Mouse (Mus musculus) cortical plate, adult 2 months (tissue): Measurements from ENCODE around the gene Ankmy1. TPM values are rescaled to one million over a fixed set of nuclear protein-coding genes. Genes with fewer than 3 reads are reported as not detected.
A peak's percentile ranks its signal among the peaks of the same experiment; 100 is the strongest.

Source experiments
- H3K27ac ChIP-seq: fragments of 200-500 bp; 2 replicates; pipeline ENCODE4 v1.5.1; 2012; ENCODE audit warnings: low read length, control low read depth, inconsistent platforms; ENCODE audit not compliant: insufficient read depth
- H3K4me1 ChIP-seq: fragments of 200-500 bp; 2 replicates; pipeline ENCODE4 v1.6.1; 2011; ENCODE audit warnings: low read length; ENCODE audit not compliant: control insufficient read depth, insufficient read depth
- H3K4me3 ChIP-seq: fragments of 200-500 bp; 2 replicates; pipeline ENCODE4 v1.5.1; 2011; ENCODE audit warnings: mild to moderate bottlenecking, low read length, control low read depth; ENCODE audit not compliant: insufficient read depth
- CTCF ChIP-seq: fragments of 200-500 bp; IDR thresholded peaks from 2 replicates; pipeline ENCODE4 v1.5.1; 2011; ENCODE audit warnings: mild to moderate bottlenecking, control low read depth, low read length; ENCODE audit not compliant: insufficient read depth; ENCODE audit errors: extremely low read depth
- POLR2A ChIP-seq: fragments of 200-500 bp; IDR thresholded peaks from 2 replicates; pipeline ENCODE4 v1.6.1; 2011; ENCODE audit warnings: mild to moderate bottlenecking, low read length, control low read depth; ENCODE audit not compliant: insufficient read depth; ENCODE audit errors: extremely low read depth
- polyA plus RNA-seq: library from polyadenylated mRNA; depleted of rRNA; stranded (reverse); fragments of >200 nt; gene quantifications from 2 replicates; pipeline ENCODE4 v1.2.3, GENCODE M21; 2012

The Ankmy1 gene
- polyA plus RNA-seq, 1 experiment, result 0.25 TPM

- Histone ChIP-seq H3K27ac (peak within 1 kb of the TSS; percentile 75), H3K4me1 (peaks cover 2% of the 10 kb centered on the region; the same call in 1 of the 2 replicates), H3K4me3 (peak within 1 kb of the TSS; percentile 49)
- no peak for TF ChIP-seq CTCF
- peak; percentile 90 for TF ChIP-seq POLR2A
Observed at GRCm38 (mm10) chr1:92934182-92934827, 31.6 kb upstream of the Ankmy1 start, which contains the start of gene Capn10. TSS of gene Capn10 (plus strand) at chr1:92934376.

GRCm38 (mm10) chr1:92933611-92934010, 30.9 kb upstream of the Ankmy1 start:
- peak overlapping the region; percentile 38 for H3K27ac ChIP-seq
- H3K4me3 ChIP-seq, result peak overlapping the region; percentile 49
- no peak for TF ChIP-seq CTCF
- TF ChIP-seq POLR2A, result no peak
- peaks cover 2% of the 10 kb centered on the region; the same call in 1 of the 2 replicates for H3K4me1 ChIP-seq

- Histone ChIP-seq H3K4me1 (no peaks in the 10 kb centered on the region), H3K4me3 (no peak overlapping the region), H3K27ac (no peak overlapping the region)
- no peak for TF ChIP-seq POLR2A
- TF ChIP-seq CTCF, result no peak
Observed at GRCm38 (mm10) chr1:92930171-92930706, 27.5 kb upstream of the Ankmy1 start.

- H3K4me1 ChIP-seq, result no peaks in the 10 kb centered on the region
- no peak overlapping the region for H3K4me3 ChIP-seq
- H3K27ac ChIP-seq, result no peak overlapping the region
- TF ChIP-seq CTCF (no peak), POLR2A (no peak)
Observed at GRCm38 (mm10) chr1:92921496-92921895, 18.8 kb upstream of the Ankmy1 start.

GRCm38 (mm10) chr1:92920474-92921200, 17.9 kb upstream of the Ankmy1 start:
- H3K4me1 ChIP-seq, result no peaks in the 10 kb centered on the region
- no peak for TF ChIP-seq CTCF
- no peak for TF ChIP-seq POLR2A
- no peak overlapping the region for H3K27ac ChIP-seq
- H3K4me3 ChIP-seq, result no peak overlapping the region

- H3K27ac ChIP-seq, result no peak overlapping the region
Observed at GRCm38 (mm10) chr1:92919775-92920174, 17.1 kb upstream of the Ankmy1 start.

GRCm38 (mm10) chr1:92919151-92919550, 16.4 kb upstream of the Ankmy1 start:
- H3K27ac ChIP-seq, result no peak overlapping the region
- H3K4me1 ChIP-seq, result no peaks in the 10 kb centered on the region
- TF ChIP-seq CTCF, result no peak
- no peak for TF ChIP-seq POLR2A
- no peak overlapping the region for H3K4me3 ChIP-seq

More at GRCm38 (mm10) chr1:92919775-92920174, 17.1 kb upstream of the Ankmy1 start:
- no peak for TF ChIP-seq POLR2A
- no peak for TF ChIP-seq CTCF
- no peaks in the 10 kb centered on the region for H3K4me1 ChIP-seq
- H3K4me3 ChIP-seq, result no peak overlapping the region

- TF ChIP-seq CTCF (no peak), POLR2A (no peak)
- no peak overlapping the region for H3K4me3 ChIP-seq
- H3K4me1 ChIP-seq, result peaks cover 5% of the 10 kb centered on the region; the same call in 1 of the 2 replicates
- H3K27ac ChIP-seq, result no peak overlapping the region
Observed at GRCm38 (mm10) chr1:92916725-92917124, 14.0 kb upstream of the Ankmy1 start.

- peaks cover 5% of the 10 kb centered on the region; the same call in 1 of the 2 replicates for H3K4me1 ChIP-seq
- no peak for TF ChIP-seq POLR2A
Observed at GRCm38 (mm10) chr1:92914993-92915392, 12.3 kb upstream of the Ankmy1 start.

More at GRCm38 (mm10) chr1:92914993-92915392, 12.3 kb upstream of the Ankmy1 start:
- no peak overlapping the region for H3K27ac ChIP-seq
- no peak overlapping the region for H3K4me3 ChIP-seq
